Mouse (Mus musculus) adrenal gland, postnatal 25 days (tissue): ENCODE data around the gene Ank3. TPM values are rescaled to one million over a fixed set of nuclear protein-coding genes. Genes with fewer than 3 reads are reported as not detected.
A peak's percentile ranks its signal among the peaks of the same experiment; 100 is the strongest.

Experiments used
- DNase-seq: peaks from one replicate; pipeline ENCODE4 v3.0.0; 2021; ENCODE audit warnings: mixed read lengths
- total RNA-seq: library from RNA; stranded (reverse); gene quantifications from 2 replicates; pipeline ENCODE4 v1.2.3, GENCODE M21; 2021

Gene Ank3
- total RNA-seq, 1 experiment from 2014 or later: 18.2 TPM

DNA sequence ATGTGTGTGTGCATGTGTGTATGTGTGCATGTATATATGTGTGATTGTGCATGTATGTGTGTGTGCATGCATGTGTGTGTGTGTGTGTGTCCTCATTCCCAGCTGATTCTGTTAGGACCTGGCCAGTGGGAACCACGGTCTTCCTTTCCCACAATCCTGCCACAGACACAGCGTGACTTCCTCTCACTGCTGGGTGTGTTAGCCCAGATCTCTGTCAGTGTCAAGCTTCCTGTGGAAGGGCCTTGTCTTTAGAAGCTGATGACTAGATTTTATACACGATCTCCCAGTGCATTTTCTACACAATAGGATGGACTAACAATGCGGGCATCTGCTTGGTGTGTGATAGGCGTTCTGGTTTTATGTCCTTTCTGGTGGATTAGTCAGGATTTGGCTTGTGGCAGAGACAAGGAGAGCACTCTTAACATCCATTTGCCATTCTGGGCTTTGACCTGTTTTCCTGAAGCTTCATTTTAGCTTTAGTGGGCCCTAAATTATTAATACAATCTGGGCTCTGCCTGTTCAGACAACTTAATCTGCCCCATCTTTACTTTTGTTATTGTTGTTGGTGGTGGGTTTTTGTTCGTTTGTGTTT, 322.4 kb downstream of the Ank3 start:
- no peak for DNase-seq

DNA sequence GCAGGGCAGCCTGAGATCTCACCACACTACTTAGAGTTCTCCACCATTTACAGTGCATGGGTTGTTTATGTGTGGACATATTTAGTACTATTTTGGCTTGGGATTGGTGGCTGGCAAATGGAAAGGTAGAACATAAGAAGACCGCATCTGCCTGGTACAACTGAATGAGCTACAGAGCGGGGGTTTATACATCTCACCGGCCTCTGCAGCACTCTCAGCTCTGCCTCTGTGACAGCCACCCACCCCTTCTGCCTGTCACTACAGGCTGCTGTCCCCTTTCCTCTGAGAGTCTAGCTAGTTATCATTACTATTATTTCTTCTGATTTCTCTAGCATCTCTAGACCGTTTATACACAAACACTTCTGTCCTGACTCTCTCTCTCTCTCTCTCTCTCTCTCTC, 325.6 kb downstream of the Ank3 start:
- DNase-seq: no peak

- no peak for DNase-seq
Measured at GRCm38 (mm10) chr10:69725078-69725477, 326.5 kb downstream of the Ank3 start.

- no peak for DNase-seq
Measured at GRCm38 (mm10) chr10:69726265-69726664, 327.7 kb downstream of the Ank3 start.

- DNase-seq: no peak
Measured at GRCm38 (mm10) chr10:69726806-69727205, 328.2 kb downstream of the Ank3 start.

DNA sequence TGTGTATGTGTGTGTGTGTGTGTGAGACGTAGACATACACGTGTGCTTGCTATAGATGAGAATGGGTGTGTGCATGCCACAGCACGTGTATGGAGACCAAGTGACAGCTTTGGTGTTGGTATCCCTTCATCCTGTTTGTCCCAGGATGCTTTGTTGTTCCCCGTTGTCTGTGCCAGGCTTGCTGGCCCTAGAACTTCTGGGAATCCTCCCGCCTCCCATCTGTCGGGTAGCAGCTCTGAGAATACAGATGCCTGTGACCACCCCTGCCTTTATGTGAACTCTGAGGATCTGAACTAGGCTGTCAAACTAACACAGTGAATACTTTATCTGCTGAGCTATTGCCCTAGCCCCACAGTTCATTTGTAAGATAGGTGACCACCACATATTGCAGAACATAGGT, 330.3 kb downstream of the Ank3 start:
- no peak for DNase-seq

GRCm38 (mm10) chr10:69730351-69730871, 331.8 kb downstream of the Ank3 start:
- DNase-seq: no peak

DNA sequence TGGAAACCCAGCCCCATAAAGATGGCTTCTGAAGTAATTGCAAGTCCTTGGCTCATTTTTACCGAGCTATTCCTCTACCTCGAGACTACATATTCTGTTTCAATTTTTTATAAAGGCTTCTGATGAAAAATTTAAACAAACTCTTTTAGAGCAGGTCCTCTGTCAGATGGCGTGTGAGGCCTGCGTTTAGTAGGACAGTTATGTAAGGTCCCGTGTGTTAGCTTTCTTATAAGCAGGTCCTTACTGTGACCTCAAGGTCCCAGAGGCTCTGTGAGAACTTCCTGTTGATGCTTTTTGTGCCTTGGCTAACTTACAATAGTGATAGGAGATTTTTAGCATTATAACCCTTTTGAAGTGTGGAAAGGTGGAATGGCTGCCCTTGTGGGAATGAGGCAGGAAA, 332.8 kb downstream of the Ank3 start:
- DNase-seq: no peak

DNA sequence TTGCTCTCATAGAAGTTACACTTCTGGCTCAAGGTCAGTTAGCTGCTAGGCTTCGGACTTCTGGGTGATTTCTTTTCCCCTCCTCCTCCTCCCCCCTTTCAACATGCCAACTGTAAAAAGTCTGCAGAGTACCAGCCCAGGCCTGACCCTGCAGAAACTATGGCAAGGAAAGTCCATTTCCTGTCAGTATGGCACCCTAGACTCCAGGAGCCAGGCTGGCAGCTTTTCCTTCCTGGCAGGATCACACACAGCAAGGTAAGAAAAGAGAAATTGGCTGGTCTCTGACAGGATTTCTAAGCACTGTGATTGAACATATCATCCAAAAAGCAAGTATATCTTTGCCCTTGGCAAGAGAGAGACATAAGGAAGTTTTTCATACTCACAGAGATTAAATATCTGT, 333.3 kb downstream of the Ank3 start:
- no peak for DNase-seq

DNA sequence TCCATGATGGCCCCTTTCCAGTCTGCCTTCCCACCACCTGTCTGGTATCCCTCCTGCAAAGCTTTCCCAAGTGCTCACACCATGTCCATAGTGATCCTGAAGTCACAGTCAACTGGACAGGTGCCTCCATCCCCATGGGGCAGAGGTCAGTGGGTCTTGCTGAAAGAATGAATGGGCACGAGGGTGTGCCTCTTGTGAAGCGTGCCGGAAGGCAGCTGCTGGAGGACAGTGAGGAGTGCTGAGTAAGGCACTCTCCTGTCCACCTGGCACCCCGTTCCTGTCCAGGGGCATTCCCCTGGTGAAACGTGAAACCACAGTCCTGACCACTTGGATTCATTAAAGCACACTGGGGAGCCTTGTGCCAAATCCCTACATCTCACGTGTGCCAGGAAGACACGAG, 337.7 kb downstream of the Ank3 start:
- DNase-seq: no peak

DNA sequence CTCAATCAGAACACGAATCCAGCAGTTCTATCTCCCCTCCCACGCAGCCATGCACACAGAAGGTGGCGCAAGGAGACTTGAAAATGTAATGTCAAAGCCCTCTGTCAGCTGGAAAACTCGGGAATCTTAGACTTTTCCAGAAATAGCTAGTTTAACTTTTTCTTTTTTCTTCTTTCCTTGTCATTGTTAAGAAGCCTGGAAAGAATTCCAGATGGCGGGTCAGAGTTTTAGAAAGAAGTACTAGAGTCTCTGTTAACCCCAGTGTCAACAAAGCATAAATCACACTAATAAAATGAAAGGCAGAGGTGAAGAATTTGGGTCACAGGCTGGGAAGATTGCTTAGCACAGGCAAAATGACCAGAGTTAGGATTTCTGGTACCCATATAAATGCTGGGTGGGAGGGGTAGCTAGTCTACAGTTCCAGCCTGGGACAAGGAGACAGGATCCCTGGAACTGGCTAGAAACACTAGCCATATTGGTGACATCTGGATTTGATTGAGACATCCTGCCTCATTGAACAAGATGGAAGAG, 340.2 kb downstream of the Ank3 start:
- DNase-seq: no peak

GRCm38 (mm10) chr10:69742528-69742927, 344.0 kb downstream of the Ank3 start:
- no peak for DNase-seq

- no peak for DNase-seq
Measured at GRCm38 (mm10) chr10:69744181-69744580, 345.6 kb downstream of the Ank3 start.

GRCm38 (mm10) chr10:69744871-69745270, 346.3 kb downstream of the Ank3 start:
- no peak for DNase-seq

- no peak for DNase-seq
Measured at GRCm38 (mm10) chr10:69746322-69746721, 347.7 kb downstream of the Ank3 start.

- DNase-seq: no peak
Measured at GRCm38 (mm10) chr10:69746730-69747129, 348.2 kb downstream of the Ank3 start.

- DNase-seq: no peak
Measured at GRCm38 (mm10) chr10:69751416-69751815, 352.8 kb downstream of the Ank3 start.

GRCm38 (mm10) chr10:69753464-69753863, 354.9 kb downstream of the Ank3 start:
- DNase-seq: peak; percentile 55

DNA sequence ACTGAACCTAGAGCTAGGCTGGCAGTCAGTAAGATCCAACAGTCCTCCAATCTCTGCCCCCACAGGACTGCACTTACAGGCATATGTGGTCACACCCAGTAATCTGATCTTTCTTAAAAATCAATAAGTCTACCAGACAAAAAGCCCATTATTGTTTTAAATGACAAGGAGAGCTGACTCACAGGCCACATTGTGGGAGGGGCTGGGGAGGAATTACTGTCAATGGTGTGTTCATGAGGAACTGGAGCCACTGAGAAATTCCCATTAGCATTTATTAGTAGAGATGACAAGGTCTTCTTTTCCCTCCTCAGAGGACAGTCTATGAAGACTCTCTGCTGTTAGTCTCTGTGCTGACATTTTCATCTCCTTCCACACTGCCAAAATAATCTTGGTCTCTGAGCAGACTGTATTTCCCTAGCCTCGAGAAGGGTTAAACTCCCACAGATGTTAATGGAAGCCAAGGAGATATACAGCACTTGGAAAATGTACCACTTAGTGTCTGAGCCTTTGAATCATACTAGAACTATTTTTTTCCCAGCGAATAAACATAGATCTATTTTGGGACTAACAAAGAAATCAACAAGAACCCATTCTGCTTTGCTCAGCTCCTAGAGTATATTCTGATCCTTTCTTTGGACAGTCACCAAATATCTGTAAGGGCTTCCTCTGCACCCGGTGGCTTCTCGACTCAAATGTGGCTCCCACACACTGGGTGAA, 358.5 kb downstream of the Ank3 start:
- DNase-seq: no peak

GRCm38 (mm10) chr10:69762977-69763376, 364.4 kb downstream of the Ank3 start:
- no peak for DNase-seq

GRCm38 (mm10) chr10:69764402-69764801, 365.8 kb downstream of the Ank3 start:
- DNase-seq: no peak

- DNase-seq: no peak
Measured at GRCm38 (mm10) chr10:69777065-69777645, 378.6 kb downstream of the Ank3 start.

DNA sequence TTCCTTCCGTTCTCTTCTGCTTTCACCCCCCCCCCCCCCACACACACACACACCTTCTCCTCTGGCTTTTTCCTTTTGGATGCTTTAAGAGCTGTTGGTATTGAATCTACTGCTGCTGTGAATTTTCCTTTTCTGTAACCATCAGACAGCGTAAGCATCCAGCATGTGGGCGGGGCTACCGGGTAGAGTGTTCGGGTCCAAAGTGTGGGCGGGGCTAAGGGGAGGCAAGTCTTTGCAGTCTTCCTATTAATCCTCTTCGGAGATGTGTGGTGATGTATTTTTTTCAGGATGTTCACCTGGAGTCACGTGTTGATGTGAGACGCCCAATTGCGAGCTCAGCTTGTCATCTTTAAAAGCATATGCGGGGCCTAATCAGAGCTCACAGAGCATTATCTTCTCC, 379.2 kb downstream of the Ank3 start:
- no peak for DNase-seq
